9 mouse cellular contexts compared by ENCODE assay signal in genomic region chr8:13455295-13455694, GRCm38 (mm10). TPM values are rescaled to one million over a fixed set of nuclear protein-coding genes. Genes with fewer than 3 reads are reported as not detected.
A peak's percentile ranks its signal among the peaks of the same experiment; 100 is the strongest.
DNase-seq lines count a peak whose midpoint lies in the region; ATAC-seq and TF ChIP-seq lines count a peak whose summit lies in the region.
"Had no signal": no experiment of that assay in that cellular context is flagged by ENCODE, and none has a peak within 500 bp of the region (broad histone marks: within the 10 kb centered on the region; RNA-seq: fewer than 3 reads in every experiment).

No protein-coding gene starts in this region.

- peak; percentile 49 for DNase-seq in heart, adult 8-10 months (ENCODE audit: low spot score)
- no peak for DNase-seq in heart, adult 11 months
- DNase-seq in ES-E14 (ENCODE audit: low read depth, low spot score): peak; percentile 24
- peak; percentile 46 for DNase-seq in hindbrain, embryonic 10.5 days (ENCODE audit: low spot score)
- DNase-seq in left cerebral cortex, adult 18-20 months (ENCODE audit: low spot score in 2 of 2): peak; percentile 42 to 67
- peak; percentile 43 to 50 for DNase-seq in thymus, postnatal 36 days
- DNase-seq: liver, embryonic 13.5 days had no signal

- H3K4me1 ChIP-seq in ES-E14 (ENCODE audit: control insufficient read depth in 2 of 2, insufficient read depth in 2 of 2, low read length in 2 of 2, poor library complexity in 1 of 2): peaks cover 0 to 2% of the 10 kb centered on the region in 2 experiments; a peak in 1 of 4 replicates
- no peaks in the 10 kb centered on the region for H3K4me1 ChIP-seq in cortical plate, adult 2 months (ENCODE audit: control insufficient read depth, insufficient read depth, low read length)
- no peaks in the 10 kb centered on the region; the same call in 1 of the 2 replicates for H3K4me1 ChIP-seq in hindbrain, embryonic 10.5 days (replicated peaks)
- peaks cover 4% of the 10 kb centered on the region; the same call in 1 of the 2 replicates for H3K4me1 ChIP-seq in midbrain, embryonic 15.5 days
- H3K4me1 ChIP-seq: liver, embryonic 13.5 days had no signal

- no peak for TF ChIP-seq POLR2A in cortical plate, adult 2 months (IDR thresholded peaks at IDR 0.05; ENCODE audit: extremely low read depth, insufficient read depth, low read length)

- H3K9ac ChIP-seq in ES-E14 (ENCODE audit: insufficient read depth, low read depth, low read length, poor library complexity, severe bottlenecking): no peak overlapping the region
- no peak overlapping the region for H3K9ac ChIP-seq in midbrain, embryonic 15.5 days
- H3K9ac ChIP-seq: liver, embryonic 13.5 days had no signal

- ATAC-seq in midbrain, embryonic 15.5 days (replicated peaks): peak; percentile 79

- no peaks in the 10 kb centered on the region for H3K36me3 ChIP-seq in ES-E14 (ENCODE audit: control insufficient read depth, insufficient read depth, low read length, poor library complexity, severe bottlenecking)
- no peaks in the 10 kb centered on the region for H3K36me3 ChIP-seq in hindbrain, embryonic 10.5 days
- H3K36me3 ChIP-seq in midbrain, embryonic 15.5 days (replicated peaks): no peaks in the 10 kb centered on the region
- H3K36me3 ChIP-seq: liver, embryonic 13.5 days had no signal

- no peaks in the 10 kb centered on the region for H3K9me3 ChIP-seq in ES-E14 (ENCODE audit: control insufficient read depth, insufficient read depth, low read depth, low read length)
- no peaks in the 10 kb centered on the region for H3K9me3 ChIP-seq in hindbrain, embryonic 10.5 days
- H3K9me3 ChIP-seq in midbrain, embryonic 15.5 days: no peaks in the 10 kb centered on the region
- H3K9me3 ChIP-seq: liver, embryonic 13.5 days had no signal

- WGBS in hindbrain, embryonic 10.5 days: 51% methylated on average over 2 of the region's 2 CpGs
- 38% methylated on average over 2 of the region's 2 CpGs for WGBS in midbrain, embryonic 15.5 days

- peak; percentile 59 for TF ChIP-seq CTCF in cortical plate, adult 2 months (IDR thresholded peaks at IDR 0.05; ENCODE audit: extremely low read depth, insufficient read depth, low read length)

- H3K4me3 ChIP-seq in ES-E14 (ENCODE audit: insufficient read depth in 1 of 2, low read depth in 1 of 2, low read length in 2 of 2, poor library complexity in 1 of 2, severe bottlenecking in 1 of 2): no peak overlapping the region
- H3K4me3 ChIP-seq in cortical plate, adult 2 months (ENCODE audit: insufficient read depth, low read length): no peak overlapping the region
- no peak overlapping the region for H3K4me3 ChIP-seq in hindbrain, embryonic 10.5 days
- H3K4me3 ChIP-seq in midbrain, embryonic 15.5 days: no peak overlapping the region
- H3K4me3 ChIP-seq: liver, embryonic 13.5 days had no signal

- no peak overlapping the region for H3K4me2 ChIP-seq in midbrain, embryonic 15.5 days
- H3K4me2 ChIP-seq: liver, embryonic 13.5 days had no signal

- H3K27me3 ChIP-seq in hindbrain, embryonic 10.5 days (ENCODE audit: insufficient read depth, poor library complexity, severe bottlenecking): no peaks in the 10 kb centered on the region
- no peaks in the 10 kb centered on the region for H3K27me3 ChIP-seq in midbrain, embryonic 15.5 days (replicated peaks)
- H3K27me3 ChIP-seq: liver, embryonic 13.5 days had no signal

- H3K27ac ChIP-seq in ES-E14 (ENCODE audit: insufficient read depth, low read depth, low read length, poor library complexity, severe bottlenecking): no peak overlapping the region
- H3K27ac ChIP-seq in cortical plate, adult 2 months (ENCODE audit: insufficient read depth, low read length): no peak overlapping the region
- no peak overlapping the region for H3K27ac ChIP-seq in hindbrain, embryonic 10.5 days
- no peak overlapping the region for H3K27ac ChIP-seq in midbrain, embryonic 15.5 days
- H3K27ac ChIP-seq: liver, embryonic 13.5 days had no signal

- in situ Hi-C loops in ES-E14 (cut with MboI; ENCODE audit: low sequenced_read_pairs in 2 of 2, unreplicated experiment in 2 of 2): no loop called here

TF ChIP-seq in ES-E14, 5 proteins besides CTCF, POLR2A, EP300 and RAD21:
- TF ChIP-seq MAFK (IDR thresholded peaks at IDR 0.05; ENCODE audit: insufficient read depth, low read depth, low read length) (no peak), ZC3H11A (IDR thresholded peaks at IDR 0.05; ENCODE audit: borderline replicate concordance, low read depth, low read length) (0 out of 2 replicates have a peak, but pooled peaks have one; percentile 28)

RNA-seq across cellular contexts. Expression of gene Tmem255b, which starts 20.3 kb away (rescaled TPM):
- 1 to 10 TPM; 3.7 to 7.5 (median 5.7) TPM for total RNA-seq in heart, adult 8-10 months (2022)
- total RNA-seq in ES-E14 (2012; rRNA removed): 0.18 and 0.26 TPM in 2 replicates
- polyA plus RNA-seq in cortical plate, adult 2 months (2012; rRNA removed): 3.7 and 4.0 TPM in 2 replicates
- 0.27 and 0.56 TPM in 2 replicates for polyA plus RNA-seq in hindbrain, embryonic 10.5 days (2016; fragmentation: Nextera tagmentation; extraction: Ambion mirVana)
- 1 to 10 TPM; 4.3 to 4.7 TPM for total RNA-seq in left cerebral cortex, adult 18-20 months (2021)
- 0.37 and 0.61 TPM in 2 replicates for polyA plus RNA-seq in midbrain, embryonic 15.5 days (2015; fragmentation: Nextera tagmentation; extraction: Ambion mirVana)
- polyA plus RNA-seq: liver, embryonic 13.5 days had no signal

RNA-seq across cellular contexts. Expression of gene Gas6, which starts 39.0 kb away (rescaled TPM):
- total RNA-seq in heart, adult 8-10 months (2022): 100 to 1,000 TPM; 113 to 140 (median 124) TPM
- total RNA-seq in ES-E14 (2012; rRNA removed): 20.7 and 28.8 TPM in 2 replicates
- polyA plus RNA-seq in cortical plate, adult 2 months (2012; rRNA removed): 101 and 106 TPM in 2 replicates
- polyA plus RNA-seq in hindbrain, embryonic 10.5 days (2016; fragmentation: Nextera tagmentation; extraction: Ambion mirVana): 12.9 and 15.8 TPM in 2 replicates
- 100 to 1,000 TPM in 1 of 2 experiments, 10 to 100 TPM in 1; 95.8 to 103 TPM for total RNA-seq in left cerebral cortex, adult 18-20 months (2021)
- 36.8 and 42.7 TPM in 2 replicates for polyA plus RNA-seq in midbrain, embryonic 15.5 days (2015; fragmentation: Nextera tagmentation; extraction: Ambion mirVana)

RNA-seq across cellular contexts. Expression of gene Grk1, which starts 50.4 kb away (rescaled TPM):
- total RNA-seq in heart, adult 8-10 months (2022): not detected
- total RNA-seq in ES-E14 (2012; rRNA removed): 0.04 and 0.05 TPM in 2 replicates
- polyA plus RNA-seq in cortical plate, adult 2 months (2012; rRNA removed): 0.02 TPM in 1 of 2 replicates, not detected in the other
- polyA plus RNA-seq in hindbrain, embryonic 10.5 days (2016; fragmentation: Nextera tagmentation; extraction: Ambion mirVana): 0.02 TPM in 1 of 2 replicates, not detected in the other
- not detected for total RNA-seq in left cerebral cortex, adult 18-20 months (2021)
- polyA plus RNA-seq in midbrain, embryonic 15.5 days (2015; fragmentation: Nextera tagmentation; extraction: Ambion mirVana): 0.03 TPM in 1 of 2 replicates, not detected in the other
- polyA plus RNA-seq: liver, embryonic 13.5 days had no signal

RNA-seq across cellular contexts. Expression of gene Atp4b, which starts 58.7 kb away (rescaled TPM):
- total RNA-seq in heart, adult 8-10 months (2022): not detected
- not detected in 2 replicates for total RNA-seq in ES-E14 (2012; rRNA removed)
- not detected in 2 replicates for polyA plus RNA-seq in cortical plate, adult 2 months (2012; rRNA removed)
- 0.18 TPM in 1 of 2 replicates, not detected in the other for polyA plus RNA-seq in hindbrain, embryonic 10.5 days (2016; fragmentation: Nextera tagmentation; extraction: Ambion mirVana)
- not detected for total RNA-seq in left cerebral cortex, adult 18-20 months (2021)
- not detected in 2 replicates for polyA plus RNA-seq in midbrain, embryonic 15.5 days (2015; fragmentation: Nextera tagmentation; extraction: Ambion mirVana)
- polyA plus RNA-seq: liver, embryonic 13.5 days had no signal
